Mouse (Mus musculus): Measurements from ENCODE around the gene Thrap3.

DNA sequence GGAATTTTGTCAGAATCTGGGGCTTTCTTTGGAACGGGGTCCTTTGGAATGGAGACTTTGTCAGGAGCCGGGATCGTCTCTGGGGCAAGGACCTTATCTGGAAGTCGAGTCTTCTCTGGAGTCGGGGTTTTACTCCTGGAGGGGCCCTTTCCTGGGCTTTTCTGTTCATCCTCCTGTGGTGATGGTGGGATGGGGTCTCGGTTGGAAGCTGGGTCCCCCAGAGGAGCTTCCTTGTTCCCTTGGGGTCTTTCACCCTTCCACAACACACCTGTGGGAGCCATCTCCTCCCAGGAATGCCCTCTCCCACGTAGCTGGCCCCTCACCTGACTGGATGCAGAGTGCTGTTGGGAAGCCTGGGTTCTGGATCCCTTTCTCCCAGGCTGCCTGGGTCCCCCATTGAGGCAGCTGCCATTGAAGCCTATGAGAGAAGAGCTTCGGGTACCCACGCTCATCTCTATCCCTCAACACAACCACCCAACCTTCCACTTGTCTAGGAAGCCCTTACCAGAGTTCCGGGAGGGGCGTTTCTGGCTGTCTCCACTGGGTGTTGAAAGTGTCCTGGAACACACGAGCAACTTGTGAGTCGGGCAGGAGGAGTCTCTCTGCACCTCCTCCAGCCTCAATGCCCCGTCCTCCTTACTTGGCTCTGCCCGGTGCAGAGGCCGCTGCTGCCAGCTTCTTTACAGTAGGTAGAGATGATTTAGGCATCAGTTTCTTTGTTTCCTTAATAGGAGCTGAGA is 50.7 kb downstream of the Thrap3 start:
- TF ChIP-seq CTCF (IDR thresholded peaks at IDR 0.05; ENCODE audit: borderline replicate concordance, extremely low read depth, insufficient read depth, insufficient read length) (no peak), POLR2A (IDR thresholded peaks at IDR 0.05; ENCODE audit: borderline replicate concordance, extremely low read depth, insufficient read depth, insufficient read length, poor library complexity, severe bottlenecking) (no peak)
